Mouse (Mus musculus): ENCODE results near the gene Entpd3.

- TF ChIP-seq GATA1 (IDR thresholded peaks at IDR 0.05; ENCODE audit: low read length) (no peak), TAL1 (IDR thresholded peaks at IDR 0.05; ENCODE audit: low read length) (no peak)
Observed at GRCm38 (mm10) chr9:120603512-120603908, 63.9 kb downstream of the Entpd3 start.
